Mouse (Mus musculus) small intestine, adult 2 months (tissue): ENCODE results near the gene Ccdc13. TPM values are rescaled to one million over a fixed set of nuclear protein-coding genes. Genes with fewer than 3 reads are reported as not detected.

Experiments
- H3K27ac ChIP-seq: fragments of 200-500 bp; 2 replicates; pipeline ENCODE4 v1.5.1; 2012; ENCODE audit warnings: low read depth, low read length, control low read depth, inconsistent platforms; ENCODE audit not compliant: insufficient read depth
- H3K27me3 ChIP-seq: fragments of 200-500 bp; 2 replicates; pipeline ENCODE4 v1.6.1; 2012; ENCODE audit warnings: mild to moderate bottlenecking, moderate library complexity, low read length, inconsistent platforms; ENCODE audit not compliant: control insufficient read depth, insufficient read depth
- H3K36me3 ChIP-seq: fragments of 200-500 bp; 2 replicates; pipeline ENCODE4 v1.6.1; 2012; ENCODE audit warnings: mild to moderate bottlenecking, low read length, control low read depth, inconsistent platforms; ENCODE audit not compliant: control insufficient read depth, insufficient read depth
- H3K4me1 ChIP-seq: fragments of 200-500 bp; 2 replicates; pipeline ENCODE4 v1.6.1; 2012; ENCODE audit warnings: low read length, inconsistent platforms, mixed read lengths; ENCODE audit not compliant: control insufficient read depth, insufficient read depth, insufficient read length
- H3K4me3 ChIP-seq: fragments of 200-500 bp; 2 replicates; pipeline ENCODE4 v1.5.1; 2012; ENCODE audit warnings: low read depth, mild to moderate bottlenecking, control low read depth, inconsistent platforms, low read length, moderate library complexity
- CTCF ChIP-seq: fragments of 200-500 bp; IDR thresholded peaks from 2 replicates; pipeline ENCODE4 v1.5.1; 2012; ENCODE audit warnings: low read depth, mild to moderate bottlenecking, control low read depth, inconsistent platforms, low read length, moderate library complexity, mixed read lengths; ENCODE audit not compliant: insufficient replicate concordance, insufficient read length; ENCODE audit errors: extremely low read depth
- POLR2A ChIP-seq: fragments of 200-500 bp; IDR thresholded peaks from 2 replicates; pipeline ENCODE4 v1.6.1; 2012; ENCODE audit warnings: low read depth, mild to moderate bottlenecking, control low read depth, inconsistent platforms, low read length, moderate library complexity
- WGBS: fragments of 180-500 bp; shearing (Covaris S2); methylation state at CpG from one replicate; pipeline ENCODE4 v1.1.7; 2018; 5-methylcytosine and 5-hydroxymethylcytosine counted together
- polyA plus RNA-seq: library from polyadenylated mRNA; depleted of rRNA; stranded (reverse); fragments of >200 nt; gene quantifications from 2 replicates; pipeline ENCODE4 v1.2.3, GENCODE M21; 2012; rRNA removed

Ccdc13 gene
- polyA plus RNA-seq, result 0.65 TPM in 1 of 2 replicates, not detected in the other

GRCm38 (mm10) chr9:121838829-121839621 is at the start of gene Ccdc13:
TSS of gene Ccdc13 (minus strand) at chr9:121839461.
- no peaks in the 10 kb centered on the region for H3K36me3 ChIP-seq
- H3K4me1 ChIP-seq, result peaks cover 2% of the 10 kb centered on the region; the same call in 1 of the 2 replicates
- H3K27me3 ChIP-seq, result peaks cover 9% of the 10 kb centered on the region
- 12% methylated on average over 61 of the region's 61 CpGs for WGBS
- H3K27ac ChIP-seq, result no peak within 1 kb of the TSS
- peak within 1 kb of the TSS; percentile 43 for H3K4me3 ChIP-seq
- no peak for TF ChIP-seq POLR2A
- no peak for TF ChIP-seq CTCF

- Histone ChIP-seq H3K27me3 (no peaks in the 10 kb centered on the region), H3K4me3 (no peak overlapping the region), H3K4me1 (peaks cover 7% of the 10 kb centered on the region; the same call in 1 of the 2 replicates), H3K27ac (no peak overlapping the region), H3K36me3 (no peaks in the 10 kb centered on the region)
- TF ChIP-seq POLR2A, result no peak
- 20% methylated on average over 7 of the region's 7 CpGs for WGBS
These were observed 42.8 kb upstream of the Ccdc13 start for GRCm38 (mm10) chr9:121882015-121882457.

GRCm38 (mm10) chr9:121881301-121881700 is 42.0 kb upstream of the Ccdc13 start:
- Histone ChIP-seq H3K27me3 (no peaks in the 10 kb centered on the region), H3K27ac (no peak overlapping the region)

GRCm38 (mm10) chr9:121880840-121881239 is 41.6 kb upstream of the Ccdc13 start:
- no peaks in the 10 kb centered on the region for H3K27me3 ChIP-seq
- H3K4me3 ChIP-seq, result no peak overlapping the region
- peaks cover 7% of the 10 kb centered on the region; the same call in 1 of the 2 replicates for H3K4me1 ChIP-seq
- WGBS, result 19% methylated on average over 14 of the region's 14 CpGs
- H3K36me3 ChIP-seq, result no peaks in the 10 kb centered on the region
- H3K27ac ChIP-seq, result no peak overlapping the region
- TF ChIP-seq CTCF (peak; percentile 62; the same call in 1 of the 2 replicates), POLR2A (no peak)

More at GRCm38 (mm10) chr9:121881301-121881700, 42.0 kb upstream of the Ccdc13 start:
- Histone ChIP-seq H3K36me3 (no peaks in the 10 kb centered on the region), H3K4me3 (no peak overlapping the region), H3K4me1 (peaks cover 7% of the 10 kb centered on the region; the same call in 1 of the 2 replicates)
- WGBS, result 66% methylated on average over 6 of the region's 6 CpGs
- TF ChIP-seq CTCF (no peak), POLR2A (no peak)

- Histone ChIP-seq H3K27ac (no peak overlapping the region), H3K36me3 (no peaks in the 10 kb centered on the region), H3K27me3 (no peaks in the 10 kb centered on the region), H3K4me1 (peaks cover 14% of the 10 kb centered on the region; the same call in 1 of the 2 replicates), H3K4me3 (no peak overlapping the region)
- peak; percentile 67; the same call in 1 of the 2 replicates for TF ChIP-seq CTCF
- no peak for TF ChIP-seq POLR2A
- 6% methylated on average over 3 of the region's 3 CpGs for WGBS
These were observed 37.9 kb upstream of the Ccdc13 start for GRCm38 (mm10) chr9:121877052-121877740.

- no peaks in the 10 kb centered on the region for H3K27me3 ChIP-seq
- H3K4me3 ChIP-seq, result no peak overlapping the region
- peaks cover 14% of the 10 kb centered on the region; the same call in 1 of the 2 replicates for H3K4me1 ChIP-seq
- TF ChIP-seq POLR2A, result no peak
- no peak for TF ChIP-seq CTCF
- H3K36me3 ChIP-seq, result no peaks in the 10 kb centered on the region
- H3K27ac ChIP-seq, result no peak overlapping the region
These were observed 34.3 kb upstream of the Ccdc13 start for GRCm38 (mm10) chr9:121873578-121873977.

- WGBS, result 52% methylated on average over 2 of the region's 2 CpGs
- Histone ChIP-seq H3K4me3 (no peak overlapping the region), H3K36me3 (no peaks in the 10 kb centered on the region), H3K4me1 (peaks cover 16% of the 10 kb centered on the region; the same call in 1 of the 2 replicates), H3K27me3 (no peaks in the 10 kb centered on the region; the same call in 1 of the 2 replicates), H3K27ac (peak overlapping the region; percentile 96)
- TF ChIP-seq CTCF (no peak), POLR2A (no peak)
These were observed 32.9 kb upstream of the Ccdc13 start for GRCm38 (mm10) chr9:121872062-121872683.
